Mouse (Mus musculus) lung, adult 2 months (tissue): ENCODE results near the gene Hoxd1.

ENCODE experiments used
- CTCF ChIP-seq: fragments of 200-500 bp; IDR thresholded peaks from 2 replicates; pipeline ENCODE4 v1.5.1; 2011; ENCODE audit warnings: mild to moderate bottlenecking, low read length, control low read depth; ENCODE audit not compliant: insufficient read depth
- POLR2A ChIP-seq: fragments of 200-500 bp; IDR thresholded peaks from 2 replicates; pipeline ENCODE4 v1.6.1; 2011; ENCODE audit warnings: low read depth, mild to moderate bottlenecking, control low read depth, low read length, borderline replicate concordance; ENCODE audit errors: extremely low read depth

- TF ChIP-seq POLR2A: no peak
- TF ChIP-seq CTCF: no peak
Measured at GRCm38 (mm10) chr2:74751861-74752260, 10.9 kb upstream of the Hoxd1 start.
